Mouse (Mus musculus): ENCODE measurements around the gene Rnf144b.
A peak's percentile ranks its signal among the peaks of the same experiment; 100 is the strongest.

Rnf144b gene

GRCm38 (mm10) chr13:47124986-47125385 is 2.5 kb downstream of the Rnf144b start:
- no peak for DNase-seq (ENCODE audit: low spot score)

GRCm38 (mm10) chr13:47125595-47125994 is 3.1 kb downstream of the Rnf144b start:
- no peak for DNase-seq (ENCODE audit: low spot score)

- no peak for DNase-seq (ENCODE audit: low spot score)
Observed at GRCm38 (mm10) chr13:47129090-47129489, 6.6 kb downstream of the Rnf144b start.

GRCm38 (mm10) chr13:47133058-47133457 is 10.6 kb downstream of the Rnf144b start:
- no peak for DNase-seq (ENCODE audit: low spot score)

GRCm38 (mm10) chr13:47134836-47135235 is 12.4 kb downstream of the Rnf144b start:
- DNase-seq (ENCODE audit: low spot score): no peak

- DNase-seq (ENCODE audit: low spot score): no peak
Observed at GRCm38 (mm10) chr13:47135741-47136140, 13.3 kb downstream of the Rnf144b start.

- no peak for DNase-seq (ENCODE audit: low spot score)
Observed at GRCm38 (mm10) chr13:47142764-47143163, 20.3 kb downstream of the Rnf144b start.

- DNase-seq (ENCODE audit: low spot score): no peak
Observed at GRCm38 (mm10) chr13:47145939-47146338, 23.5 kb downstream of the Rnf144b start.

- no peak for DNase-seq (ENCODE audit: low spot score)
Observed at GRCm38 (mm10) chr13:47146388-47146787, 23.9 kb downstream of the Rnf144b start.

GRCm38 (mm10) chr13:47148573-47148972 is 26.1 kb downstream of the Rnf144b start:
- DNase-seq (ENCODE audit: low spot score): no peak

GRCm38 (mm10) chr13:47149993-47150392 is 27.5 kb downstream of the Rnf144b start:
- no peak for DNase-seq (ENCODE audit: low spot score)

GRCm38 (mm10) chr13:47151060-47151459 is 28.6 kb downstream of the Rnf144b start:
- DNase-seq (ENCODE audit: low spot score): no peak

- peak; percentile 49 for DNase-seq (ENCODE audit: low spot score)
Observed at GRCm38 (mm10) chr13:47152390-47152789, 29.9 kb downstream of the Rnf144b start.

GRCm38 (mm10) chr13:47153206-47153605 is 30.8 kb downstream of the Rnf144b start:
- DNase-seq (ENCODE audit: low spot score): no peak

- DNase-seq (ENCODE audit: low spot score): no peak
Observed at GRCm38 (mm10) chr13:47154866-47155265, 32.4 kb downstream of the Rnf144b start.

GRCm38 (mm10) chr13:47156841-47157240 is 34.4 kb downstream of the Rnf144b start:
- no peak for DNase-seq (ENCODE audit: low spot score)

GRCm38 (mm10) chr13:47162001-47162400 is 39.5 kb downstream of the Rnf144b start:
- DNase-seq (ENCODE audit: low spot score): no peak

GRCm38 (mm10) chr13:47164732-47165131 is 42.3 kb downstream of the Rnf144b start:
- no peak for DNase-seq (ENCODE audit: low spot score)

GRCm38 (mm10) chr13:47165261-47165660 is 42.8 kb downstream of the Rnf144b start:
- DNase-seq (ENCODE audit: low spot score): no peak

- DNase-seq (ENCODE audit: low spot score): no peak
Observed at GRCm38 (mm10) chr13:47168484-47168883, 46.0 kb downstream of the Rnf144b start.

- DNase-seq (ENCODE audit: low spot score): no peak
Observed at GRCm38 (mm10) chr13:47170026-47170425, 47.6 kb downstream of the Rnf144b start.

GRCm38 (mm10) chr13:47170811-47171555 is 48.5 kb downstream of the Rnf144b start:
- DNase-seq (ENCODE audit: low spot score): no peak

- DNase-seq (ENCODE audit: low spot score): no peak
Observed at GRCm38 (mm10) chr13:47172891-47173290, 50.4 kb downstream of the Rnf144b start.

GRCm38 (mm10) chr13:47178182-47178581 is 55.7 kb downstream of the Rnf144b start:
- DNase-seq (ENCODE audit: low spot score): no peak

Data from ovary, postnatal 14 days (tissue).